ENCODE assay signal across 20 mouse cellular contexts in the genomic region with DNA sequence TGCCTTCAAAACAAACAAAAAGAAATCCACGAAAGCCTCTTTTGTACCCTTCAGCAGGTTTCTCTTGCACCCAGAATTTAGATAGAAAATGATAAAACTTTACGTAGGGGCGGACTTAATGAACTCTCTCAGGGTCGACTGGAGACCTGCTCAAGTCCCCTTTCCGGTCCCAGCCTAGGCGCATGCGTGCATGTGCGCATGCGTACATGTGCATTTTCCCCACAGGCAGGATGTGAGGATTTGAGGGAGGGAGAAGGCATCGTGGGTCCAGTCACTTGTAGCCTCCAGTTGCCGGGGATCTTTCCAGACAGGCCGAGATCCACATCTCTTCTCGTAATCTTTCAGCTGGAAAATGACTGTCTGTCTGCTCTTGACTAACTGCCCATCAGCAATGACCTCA. TPM values are rescaled to one million over a fixed set of nuclear protein-coding genes. Genes with fewer than 3 reads are reported as not detected.
"Had no signal": no experiment of that assay in that cellular context is flagged by ENCODE, and none has a peak within 500 bp of the region (broad histone marks: within the 10 kb centered on the region; RNA-seq: fewer than 3 reads in every experiment).

No protein-coding gene starts in this region.

- H3K4me3 ChIP-seq: embryonic facial prominence, embryonic 10.5 days; embryonic facial prominence, embryonic 12.5 days; embryonic facial prominence, embryonic 13.5 days; embryonic facial prominence, embryonic 15.5 days; erythroblast, embryonic 14.5 days; forebrain, embryonic 10.5 days; gastrocnemius, adult 2 months; heart, adult 2 months; heart, embryonic 10.5 days had no signal

- H3K27ac ChIP-seq: embryonic facial prominence, embryonic 10.5 days; embryonic facial prominence, embryonic 12.5 days; embryonic facial prominence, embryonic 13.5 days; forebrain, embryonic 10.5 days; gastrocnemius, adult 2 months; heart, adult 2 months; heart, embryonic 10.5 days had no signal

- H3K4me1 ChIP-seq: embryonic facial prominence, embryonic 12.5 days; forebrain, embryonic 10.5 days had no signal

- H3K9ac ChIP-seq: embryonic facial prominence, embryonic 12.5 days; embryonic facial prominence, embryonic 13.5 days; embryonic facial prominence, embryonic 15.5 days; forebrain, postnatal 0 days had no signal

- H3K27me3 ChIP-seq: embryonic facial prominence, embryonic 12.5 days; embryonic facial prominence, embryonic 13.5 days; embryonic facial prominence, embryonic 15.5 days had no signal

- DNase-seq: embryo, embryonic 11 days; gastrocnemius, adult 2 months; gastrocnemius, postnatal 14 days; gastrocnemius, postnatal 25 days; gastrocnemius, postnatal 36 days; heart, adult 11 months; heart, adult 18-20 months; heart, adult 2 months had no signal

- H3K9me3 ChIP-seq: embryonic facial prominence, embryonic 10.5 days; embryonic facial prominence, embryonic 12.5 days; embryonic facial prominence, embryonic 13.5 days; embryonic facial prominence, embryonic 15.5 days; heart, embryonic 10.5 days had no signal

- H3K4me2 ChIP-seq: embryonic facial prominence, embryonic 12.5 days; embryonic facial prominence, embryonic 13.5 days; embryonic facial prominence, embryonic 15.5 days; heart, embryonic 11.5 days had no signal

- H3K36me3 ChIP-seq: embryonic facial prominence, embryonic 10.5 days; embryonic facial prominence, embryonic 12.5 days; embryonic facial prominence, embryonic 13.5 days; embryonic facial prominence, embryonic 15.5 days; forebrain, embryonic 10.5 days; heart, embryonic 10.5 days had no signal

RNA-seq across cellular contexts. Expression of a gene that starts 19.3 kb away (rescaled TPM):
- polyA plus RNA-seq: embryonic facial prominence, embryonic 10.5 days; embryonic facial prominence, embryonic 13.5 days; erythroblast, embryonic 14.5 days; forebrain, embryonic 10.5 days; forebrain, embryonic 11.5 days had no signal

RNA-seq across cellular contexts. Expression of a gene that starts 59.2 kb away (rescaled TPM):
- polyA plus RNA-seq: embryonic facial prominence, embryonic 10.5 days; embryonic facial prominence, embryonic 11.5 days; embryonic facial prominence, embryonic 12.5 days; embryonic facial prominence, embryonic 13.5 days; erythroblast, embryonic 14.5 days; forebrain, embryonic 10.5 days; forebrain, embryonic 11.5 days; forebrain, embryonic 14.5 days had no signal
